In the genomic region with DNA sequence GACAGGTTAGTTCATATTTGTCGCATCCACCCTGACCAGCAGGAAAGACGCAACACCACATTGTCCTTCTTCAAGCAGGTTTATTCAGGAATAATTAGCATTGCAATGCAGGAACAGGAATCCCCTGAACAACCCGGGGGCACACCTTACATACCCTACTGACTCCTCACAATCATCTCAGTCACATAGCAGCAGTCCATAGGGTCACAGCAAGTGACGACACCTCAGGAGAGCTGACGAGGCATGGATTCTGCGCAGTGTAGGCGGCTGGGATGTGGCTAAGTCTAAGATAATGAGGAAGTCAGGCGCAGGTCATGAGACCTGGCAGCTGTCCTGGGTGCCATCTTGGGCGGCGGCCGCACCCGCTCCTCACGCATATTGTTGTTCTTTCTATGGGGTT, we compare ENCODE assay signal across 19 mouse cellular contexts.
DNase-seq lines count a peak whose midpoint lies in the region; TF ChIP-seq lines count a peak whose summit lies in the region.
"Had no signal": no experiment of that assay in that cellular context is flagged by ENCODE, and none has a peak within 500 bp of the region (broad histone marks: within the 10 kb centered on the region; RNA-seq: fewer than 3 reads in every experiment).

No protein-coding gene starts in this region.

- H3K9me3 ChIP-seq in ES-E14 (ENCODE audit: control insufficient read depth, insufficient read depth, low read depth, low read length), result peaks cover 2% of the 10 kb centered on the region; the same call in 1 of the 2 replicates
- H3K9me3 ChIP-seq: embryonic facial prominence, embryonic 10.5 days; embryonic facial prominence, embryonic 12.5 days; forebrain, embryonic 13.5 days; forebrain, embryonic 15.5 days had no signal

- no peak overlapping the region for H3K4me3 ChIP-seq in ES-E14 (ENCODE audit: insufficient read depth in 1 of 2, low read depth in 1 of 2, low read length in 2 of 2, poor library complexity in 1 of 2, severe bottlenecking in 1 of 2)
- H3K4me3 ChIP-seq: embryonic facial prominence, embryonic 10.5 days; embryonic facial prominence, embryonic 12.5 days; forebrain, embryonic 13.5 days; forebrain, embryonic 15.5 days had no signal

- H3K36me3 ChIP-seq in ES-E14 (ENCODE audit: control insufficient read depth, insufficient read depth, low read length, poor library complexity, severe bottlenecking), result no peaks in the 10 kb centered on the region
- H3K36me3 ChIP-seq: embryonic facial prominence, embryonic 10.5 days; embryonic facial prominence, embryonic 12.5 days; forebrain, embryonic 15.5 days had no signal

- intact Hi-C loops in left cerebral cortex, postnatal 14 days (cut with DNase I), result no loop called here

- H3K9ac ChIP-seq in ES-E14 (ENCODE audit: insufficient read depth, low read depth, low read length, poor library complexity, severe bottlenecking), result no peak overlapping the region
- H3K9ac ChIP-seq: embryonic facial prominence, embryonic 12.5 days; forebrain, embryonic 13.5 days; forebrain, embryonic 15.5 days; forebrain, postnatal 0 days had no signal

- in situ Hi-C loops in ES-E14 (cut with MboI; ENCODE audit: low sequenced_read_pairs in 2 of 2, unreplicated experiment in 2 of 2), result no loop called here

- peaks cover 0 to 3% of the 10 kb centered on the region in 2 experiments; a peak in 1 of 4 replicates for H3K4me1 ChIP-seq in ES-E14 (ENCODE audit: control insufficient read depth in 2 of 2, insufficient read depth in 2 of 2, low read length in 2 of 2, poor library complexity in 1 of 2)
- H3K4me1 ChIP-seq: embryonic facial prominence, embryonic 10.5 days; embryonic facial prominence, embryonic 12.5 days; forebrain, embryonic 13.5 days; forebrain, embryonic 15.5 days had no signal

- peak overlapping the region; percentile 53; the same call in 1 of the 2 replicates for H3K27ac ChIP-seq in ES-E14 (ENCODE audit: insufficient read depth, low read depth, low read length, poor library complexity, severe bottlenecking)
- H3K27ac ChIP-seq: embryonic facial prominence, embryonic 10.5 days; embryonic facial prominence, embryonic 12.5 days; forebrain, embryonic 13.5 days; forebrain, embryonic 15.5 days had no signal

- DNase-seq in ES-CJ7 (ENCODE audit: low read depth, low spot score), result peak; percentile 74
- peak; percentile 13 for DNase-seq in ES-E14 (ENCODE audit: low read depth, low spot score)
- DNase-seq in WW6 (ENCODE audit: low read depth, low spot score), result peak; percentile 1
- no peak for DNase-seq in kidney, adult 11 months
- DNase-seq in left cerebral cortex, postnatal 14 days (ENCODE audit: low spot score in 2 of 2), result no peak
- no peak for DNase-seq in gastrocnemius, adult 18-20 months (ENCODE audit: low spot score)
- DNase-seq: adrenal gland, adult 8-10 months; adrenal gland, postnatal 14 days; adrenal gland, postnatal 36 days; cerebellum, adult 11-12 months; cerebellum, adult 2 months; cerebellum, adult 9-10 months; cerebellum, postnatal 10 days; cerebellum, postnatal 25 days; forebrain, postnatal 0 days had no signal

TF ChIP-seq in ES-E14, 5 proteins besides CTCF, POLR2A, EP300 and RAD21:
- TF ChIP-seq CHD2 (IDR thresholded peaks at IDR 0.05; ENCODE audit: low read depth, low read length), result no peak
- no peak for TF ChIP-seq ZC3H11A (IDR thresholded peaks at IDR 0.05; ENCODE audit: borderline replicate concordance, low read depth, low read length)
- no peak for TF ChIP-seq ZNF384 (IDR thresholded peaks at IDR 0.05; ENCODE audit: low read depth, low read length)
- TF ChIP-seq MAFK (IDR thresholded peaks at IDR 0.05; ENCODE audit: insufficient read depth, low read depth, low read length), result no peak
- no peak for TF ChIP-seq HCFC1 (IDR thresholded peaks at IDR 0.05; ENCODE audit: borderline replicate concordance, insufficient read depth, low read length)

Comparison
In these comparisons a context has a peak if more than half of its experiments do, and no peak if none do; other contexts are left out.
1. DNase-seq: peak in ES-CJ7 (single experiment), ES-E14 (single experiment) and WW6 (single experiment); none in kidney, adult 11 months (single experiment), left cerebral cortex, postnatal 14 days (0 of 2) and gastrocnemius, adult 18-20 months (single experiment).